Mouse (Mus musculus): ENCODE measurements around the gene Gm14393. TPM values are rescaled to one million over a fixed set of nuclear protein-coding genes. Genes with fewer than 3 reads are reported as not detected.

Gm14393 gene
- not detected in 4 replicates for total RNA-seq (2023; ENCODE audit: inconsistent age)

DNA sequence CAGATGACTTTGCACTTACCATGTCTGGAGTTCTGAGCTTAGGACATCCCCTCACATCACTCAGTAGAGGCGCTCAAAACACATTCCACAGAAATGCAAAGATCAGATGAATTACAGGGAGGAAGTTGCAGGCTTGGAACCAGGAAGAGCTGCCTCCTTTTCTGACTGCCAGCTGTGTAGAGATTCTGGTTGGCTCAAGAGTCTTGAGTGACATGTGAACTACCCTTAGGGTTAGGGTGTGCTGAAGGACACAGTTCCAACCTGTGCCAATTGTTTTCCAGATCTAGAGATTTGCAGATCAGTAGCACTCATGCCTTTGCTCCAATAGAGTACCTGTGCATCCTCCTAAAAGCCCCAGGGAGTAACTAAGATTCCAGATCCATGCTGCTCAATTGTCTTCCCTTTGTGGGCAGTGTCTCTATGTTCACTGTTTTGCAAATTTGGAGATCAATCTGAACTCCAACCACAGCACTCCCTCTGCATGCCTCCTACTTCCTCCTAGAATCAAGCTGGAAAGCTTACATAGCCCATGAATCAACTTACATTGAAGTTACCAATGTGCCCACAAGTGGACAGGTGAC is at the start of gene Gm14393:
Gm14393 (minus strand) TSS at position 101 of the 581 bp plus-strand sequence.

Other genes with a start within 250 kb of the Gm14393 start
- not detected in 4 replicates for gene Gm14444, start 57.5 kb downstream of the Gm14393 start, total RNA-seq (2023; ENCODE audit: inconsistent age)
- gene Gm14399, start 74.2 kb upstream of the Gm14393 start, total RNA-seq (2023; ENCODE audit: inconsistent age), result 1.1 to 4.9 TPM (median 1.9 TPM) in 4 replicates
- gene Gm14443, start 108.1 kb upstream of the Gm14393 start, total RNA-seq (2023; ENCODE audit: inconsistent age), result not detected in 4 replicates
- gene Gm14391, start 139.1 kb upstream of the Gm14393 start, total RNA-seq (2023; ENCODE audit: inconsistent age), result 7.9 to 11.6 TPM (median 10.7 TPM) in 4 replicates
- 1.9 to 2.9 TPM in 2 of 4 replicates, not detected in the others for gene Gm14440, start 207.3 kb upstream of the Gm14393 start, total RNA-seq (2023; ENCODE audit: inconsistent age)